Mouse (Mus musculus) large intestine, adult 2 months (tissue): ENCODE results near the gene Zfp800. TPM values are rescaled to one million over a fixed set of nuclear protein-coding genes. Genes with fewer than 3 reads are reported as not detected.

Experiments
- DNase-seq: peaks from one replicate; pipeline ENCODE4 v3.0.0-alpha.2; 2012; ENCODE audit warnings: low read depth, low spot score
- WGBS: fragments of 180-500 bp; shearing (Covaris S2); methylation state at CpG from one replicate; pipeline ENCODE4 v1.1.7; 2018; 5-methylcytosine and 5-hydroxymethylcytosine counted together
- polyA plus RNA-seq: library from polyadenylated mRNA; depleted of rRNA; stranded (reverse); fragments of >200 nt; gene quantifications from 2 replicates; pipeline ENCODE4 v1.2.3, GENCODE M21; 2012

Gene Zfp800
- polyA plus RNA-seq, 1 experiment = 1.3 TPM

DNA sequence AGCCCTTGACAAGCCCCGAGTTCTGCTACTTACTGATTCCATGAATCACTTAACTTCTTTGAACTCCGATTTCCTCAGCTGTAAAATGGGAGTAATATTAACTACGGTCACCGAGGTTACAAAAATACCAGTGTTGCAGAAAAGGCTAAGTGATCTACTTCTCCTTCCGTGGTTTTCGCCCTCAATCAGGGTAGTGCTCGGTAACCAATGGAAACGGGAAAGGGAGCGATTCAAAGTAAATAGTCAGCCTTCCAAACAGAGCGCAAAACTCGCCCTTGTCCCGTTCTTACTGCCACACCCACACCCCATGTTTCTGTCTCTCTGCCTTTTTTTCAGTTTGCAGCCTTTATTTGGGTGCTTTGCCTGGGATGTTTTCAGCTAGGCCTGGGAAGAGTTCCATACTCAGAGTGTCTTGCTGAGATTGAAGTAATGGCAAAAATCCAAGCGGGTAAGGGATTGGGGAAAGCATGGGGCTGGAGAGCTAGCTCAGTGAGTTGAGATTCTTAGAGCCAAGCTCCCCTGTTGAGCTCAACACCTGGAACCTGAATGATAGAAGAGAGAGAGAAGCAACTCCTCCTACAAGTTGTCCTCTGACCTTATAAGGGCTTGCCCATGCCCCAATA is 78.0 kb downstream of the Zfp800 start:
- DNase-seq = no peak
- 26% methylated on average over 13 of the region's 13 CpGs for WGBS

DNA sequence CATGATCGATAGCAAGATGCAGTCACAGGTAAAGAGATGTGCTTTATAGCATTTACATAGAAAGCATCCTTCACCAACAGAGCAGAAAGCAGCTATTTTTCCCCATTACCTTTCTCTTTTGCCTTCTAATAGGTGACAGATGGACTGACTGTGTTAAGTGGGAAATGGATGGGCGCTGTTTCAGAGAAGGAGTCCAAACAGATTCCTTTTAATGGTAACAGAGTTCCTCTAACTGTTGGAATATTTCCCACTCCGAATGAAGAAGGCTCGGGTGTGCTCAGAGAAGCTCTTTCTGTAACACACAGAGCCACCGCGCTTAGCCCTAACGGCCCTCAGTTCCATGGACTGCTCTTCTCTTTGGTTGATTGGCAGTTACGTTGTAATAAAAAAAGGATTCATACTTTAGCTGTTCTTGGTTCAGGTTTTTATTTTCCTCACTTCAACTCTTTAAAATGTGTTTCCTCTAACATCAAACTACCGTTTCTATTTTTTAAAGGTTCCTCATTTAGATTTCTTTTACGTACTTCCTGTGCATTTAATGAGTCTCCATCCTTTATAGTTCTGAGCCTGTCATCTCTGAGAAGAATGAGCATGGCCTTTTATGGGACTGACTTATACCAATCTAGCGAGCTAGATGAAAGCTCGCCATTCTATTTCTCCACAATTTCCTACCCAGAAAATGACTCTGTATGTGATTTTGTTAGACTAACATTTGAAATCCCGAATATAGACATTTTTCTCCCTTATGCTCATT is 78.8 kb downstream of the Zfp800 start:
- no peak for DNase-seq
- 62% methylated on average over 13 of the region's 13 CpGs for WGBS

GRCm38 (mm10) chr6:28315208-28315607 is 82.6 kb downstream of the Zfp800 start:
- WGBS = 88% methylated on average over 3 of the region's 3 CpGs
- no peak for DNase-seq

GRCm38 (mm10) chr6:28312067-28312466 is 85.7 kb downstream of the Zfp800 start:
- 64% methylated on average over 2 of the region's 2 CpGs for WGBS
- DNase-seq = no peak

GRCm38 (mm10) chr6:28309692-28310091 is 88.1 kb downstream of the Zfp800 start:
- no peak for DNase-seq

DNA sequence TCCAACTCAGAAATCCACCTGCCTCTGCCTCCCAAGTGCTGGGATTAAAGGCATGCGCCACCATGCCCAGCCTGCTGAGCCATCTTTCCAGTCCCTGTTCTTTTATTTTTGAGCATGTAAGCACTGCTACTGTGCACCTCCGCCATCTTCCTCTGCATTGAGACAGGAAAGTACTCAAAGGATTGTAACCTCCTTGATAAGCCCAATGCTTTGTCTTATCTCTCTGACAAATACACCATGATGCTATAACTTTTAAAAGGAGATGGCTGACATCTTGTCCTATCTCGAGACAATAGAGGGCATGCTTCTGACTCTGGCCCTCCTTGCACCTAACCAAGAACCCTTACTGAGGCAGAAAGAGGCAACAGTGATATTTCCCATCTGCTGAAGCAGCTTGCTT is 88.9 kb downstream of the Zfp800 start:
- no peak for DNase-seq
- 79% methylated on average over 3 of the region's 3 CpGs for WGBS

DNA sequence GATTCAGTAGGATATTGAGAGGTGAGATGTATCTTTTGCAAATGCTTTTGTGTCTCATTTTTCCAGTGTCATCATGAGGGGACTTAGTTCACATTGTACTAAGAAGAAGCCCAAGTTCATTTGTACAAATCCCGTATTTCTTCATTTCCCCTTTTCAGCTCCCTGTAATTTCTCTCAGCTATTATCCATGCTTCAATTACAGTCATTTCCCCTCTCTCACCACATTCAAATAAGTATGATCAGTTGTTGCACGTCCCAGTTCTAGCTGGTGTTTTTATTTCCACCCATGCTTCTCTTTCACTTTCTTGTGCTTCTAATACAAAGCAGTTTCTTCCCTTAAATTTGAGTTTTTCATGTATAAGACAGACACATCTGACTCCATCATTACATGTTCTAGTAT is 91.1 kb downstream of the Zfp800 start:
- DNase-seq = no peak
- WGBS = 76% methylated on average over 2 of the region's 2 CpGs

- no peak for DNase-seq
Observed at GRCm38 (mm10) chr6:28296306-28296705, 101.5 kb downstream of the Zfp800 start.

DNA sequence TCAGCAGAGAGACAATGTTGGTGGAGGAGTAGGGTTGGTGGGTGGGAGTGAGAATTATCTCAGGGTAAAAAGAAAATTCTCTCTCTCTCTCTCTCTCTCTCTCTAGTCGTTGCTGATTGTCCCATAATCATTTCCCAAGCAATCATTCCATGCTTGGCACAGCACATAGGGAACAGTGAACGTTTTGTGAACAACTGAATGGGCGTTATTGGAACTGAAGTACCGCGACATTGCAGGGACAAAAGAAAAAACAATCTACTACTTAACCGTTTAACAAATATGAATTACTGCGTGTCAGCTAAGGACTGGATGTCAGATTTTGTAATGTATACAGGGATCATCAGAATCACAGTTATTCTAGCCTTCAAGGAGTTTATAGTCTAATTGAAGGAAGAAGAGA is 102.2 kb downstream of the Zfp800 start:
- 65% methylated on average over 7 of the region's 7 CpGs for WGBS
- no peak for DNase-seq

More at GRCm38 (mm10) chr6:28296306-28296705, 101.5 kb downstream of the Zfp800 start:
- 31% methylated on average over 8 of the region's 8 CpGs for WGBS

GRCm38 (mm10) chr6:28292810-28293209 is 105.0 kb downstream of the Zfp800 start:
- DNase-seq = no peak
- WGBS = 78% methylated on average over 6 of the region's 6 CpGs

- DNase-seq = no peak
- 85% methylated on average over 2 of the region's 2 CpGs for WGBS
Observed at GRCm38 (mm10) chr6:28279886-28280285, 117.9 kb downstream of the Zfp800 start.

GRCm38 (mm10) chr6:28262198-28262621 is 135.6 kb downstream of the Zfp800 start:
- under 1% methylated on average over 29 of the region's 29 CpGs for WGBS
- DNase-seq = peak; percentile 28

DNA sequence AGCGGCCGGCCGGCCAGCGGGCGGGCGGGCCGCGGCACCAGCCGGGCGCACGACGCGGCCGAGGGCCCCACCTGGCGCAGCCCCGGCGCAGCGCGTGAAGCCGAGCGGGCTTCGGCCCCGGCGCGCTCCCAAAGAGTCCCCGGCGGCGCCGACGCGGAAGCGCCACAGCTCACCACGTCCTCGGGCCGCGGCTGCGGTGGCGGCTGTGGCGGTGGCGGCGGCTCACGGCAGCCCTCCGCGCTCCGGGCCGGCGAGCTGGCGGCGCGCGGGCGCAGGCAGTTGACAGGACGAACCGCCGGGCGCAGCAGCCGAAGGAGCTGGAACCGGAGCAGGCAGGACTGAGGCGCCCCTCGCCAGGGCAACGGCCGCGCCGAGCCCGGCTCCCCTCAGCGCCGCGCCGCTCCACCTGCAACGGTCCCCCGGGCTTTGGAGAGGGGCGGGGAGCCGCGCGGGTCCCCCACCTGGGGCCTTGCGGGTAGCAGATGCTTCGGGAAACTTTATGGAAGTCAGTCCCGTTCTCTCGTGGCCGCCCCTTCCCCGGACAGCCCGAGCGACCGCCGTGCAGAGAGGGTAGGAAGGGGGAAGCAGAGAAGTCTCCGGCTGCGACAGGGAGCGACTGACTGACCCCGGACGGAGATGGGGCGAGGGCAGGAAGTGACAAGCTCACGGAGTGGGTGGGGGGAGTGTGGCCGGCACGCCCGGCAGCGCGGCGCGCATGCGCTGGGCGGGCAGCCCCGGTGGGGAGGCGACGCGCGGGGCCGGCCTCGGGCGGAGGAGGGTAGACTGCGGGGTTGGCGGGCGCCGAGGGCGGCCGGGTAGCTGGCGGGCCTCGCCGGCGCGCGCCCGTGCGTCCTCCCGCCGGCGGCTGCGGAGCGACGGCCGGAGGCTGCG is 136.3 kb downstream of the Zfp800 start:
- 1% methylated on average over 126 of the region's 131 CpGs for WGBS
- DNase-seq = peak; percentile 54

GRCm38 (mm10) chr6:28260425-28261191 is 137.2 kb downstream of the Zfp800 start:
- DNase-seq = no peak
- WGBS = 5% methylated on average over 64 of the region's 64 CpGs

- DNase-seq = no peak
- WGBS = 87% methylated on average over 5 of the region's 5 CpGs
Observed at GRCm38 (mm10) chr6:28259750-28260149, 138.1 kb downstream of the Zfp800 start.

GRCm38 (mm10) chr6:28258440-28258839 is 139.4 kb downstream of the Zfp800 start:
- WGBS = 58% methylated on average over 1 of the region's 1 CpGs
- no peak for DNase-seq

GRCm38 (mm10) chr6:28257772-28258171 is 140.0 kb downstream of the Zfp800 start:
- 47% methylated on average over 1 of the region's 1 CpGs for WGBS
- no peak for DNase-seq

GRCm38 (mm10) chr6:28252790-28253189 is 145.0 kb downstream of the Zfp800 start:
- no peak for DNase-seq

DNA sequence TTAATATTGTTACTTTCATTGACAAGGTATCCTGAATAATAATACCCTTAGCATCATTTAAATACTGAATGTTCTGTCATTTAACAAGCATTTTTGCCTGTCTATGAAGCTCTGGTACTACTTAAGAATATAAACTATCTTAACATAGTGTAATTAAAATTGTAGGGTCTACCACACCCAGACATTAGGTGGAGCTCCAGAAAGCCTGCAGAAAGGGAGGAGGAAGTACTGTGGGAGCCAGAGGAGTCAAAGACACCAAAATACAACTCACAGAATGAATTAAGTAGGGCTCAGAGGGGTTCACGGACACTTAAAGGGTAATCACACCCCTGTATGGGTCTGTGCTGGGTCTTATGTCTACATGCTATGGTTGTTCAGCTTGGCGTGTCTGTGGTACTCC is 149.6 kb downstream of the Zfp800 start:
- no peak for DNase-seq
- WGBS = 85% methylated on average over 2 of the region's 2 CpGs
